Mouse (Mus musculus) cerebellum, postnatal 4 days (tissue): ENCODE measurements at regions not wholly inside any gene's neighbourhood (a gene's known extent, or its start where the extent isn't known, plus 50 kb on each side); places are given as distances from the start of the nearest gene placed in this dataset.

Experiments
- DNase-seq, 2 experiments: peaks; one replicate each; pipeline ENCODE4 v3.0.0; 2022; ENCODE audit warnings: low spot score in 2 of 2, mixed read lengths in 1 of 2

DNA sequence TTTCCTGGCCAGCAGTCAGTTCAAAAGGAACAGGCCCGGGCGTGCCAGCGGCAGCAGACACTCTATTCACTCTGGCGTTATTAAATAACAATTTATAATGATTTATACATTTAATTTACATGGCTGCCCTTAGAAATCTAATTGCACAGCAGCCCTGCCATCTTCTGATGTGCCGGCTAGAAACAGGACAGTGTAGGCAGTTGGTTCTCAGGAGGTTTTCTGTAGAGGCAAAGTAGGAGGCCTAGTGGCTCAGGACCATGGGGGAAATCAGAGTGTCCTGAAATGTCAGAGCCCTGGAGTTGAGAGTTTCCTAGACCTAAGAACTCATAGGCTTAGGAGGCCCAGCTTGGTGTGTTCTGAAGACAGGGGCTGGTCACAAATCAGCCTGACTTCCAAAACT lies 225.2 kb upstream of the Foxq1 start:
- no peak for DNase-seq

- no peak for DNase-seq
Measured at GRCm38 (mm10) chr13:31334981-31335380, 221.0 kb upstream of the Foxq1 start.

GRCm38 (mm10) chr13:31337631-31338030 lies 218.3 kb upstream of the Foxq1 start:
- no peak for DNase-seq

DNA sequence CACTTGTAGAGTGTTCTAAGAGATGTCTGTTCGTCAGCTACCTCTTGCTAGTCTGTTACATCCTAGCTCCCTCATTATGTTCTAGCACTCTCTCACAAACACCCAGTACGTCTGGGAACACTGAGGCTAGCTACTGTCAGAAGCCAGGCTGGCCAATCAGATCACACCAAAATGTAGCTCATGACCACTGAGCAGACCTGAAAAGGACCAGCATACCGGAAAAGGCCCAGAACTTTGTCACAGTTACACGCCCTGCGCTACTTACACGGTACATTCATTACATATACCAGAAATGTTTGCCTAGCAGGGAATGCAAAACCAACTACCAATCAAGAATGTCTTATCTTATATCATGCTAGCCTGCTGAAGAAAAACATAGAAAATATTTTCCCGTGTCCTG lies 216.5 kb upstream of the Foxq1 start:
- DNase-seq = no peak

DNA sequence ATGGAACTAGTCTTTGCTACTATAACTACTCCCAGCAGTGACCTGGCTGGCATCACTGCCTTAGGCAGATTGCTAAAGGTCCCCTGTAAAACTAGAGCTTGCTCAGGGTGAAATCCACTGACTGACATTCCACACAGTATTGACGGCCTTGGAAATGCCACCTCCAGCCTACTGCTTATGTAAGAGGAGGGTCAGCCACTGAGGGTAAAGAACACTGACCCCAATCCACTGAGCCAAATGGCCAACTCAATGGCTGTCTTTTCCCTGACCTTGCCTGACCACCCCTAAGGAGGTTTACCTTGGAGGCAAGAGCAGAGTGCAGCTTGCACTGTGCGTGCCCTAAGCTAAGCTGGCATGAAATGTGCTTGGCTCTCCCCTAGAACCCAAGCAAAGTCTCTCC lies 216.0 kb upstream of the Foxq1 start:
- no peak for DNase-seq

DNA sequence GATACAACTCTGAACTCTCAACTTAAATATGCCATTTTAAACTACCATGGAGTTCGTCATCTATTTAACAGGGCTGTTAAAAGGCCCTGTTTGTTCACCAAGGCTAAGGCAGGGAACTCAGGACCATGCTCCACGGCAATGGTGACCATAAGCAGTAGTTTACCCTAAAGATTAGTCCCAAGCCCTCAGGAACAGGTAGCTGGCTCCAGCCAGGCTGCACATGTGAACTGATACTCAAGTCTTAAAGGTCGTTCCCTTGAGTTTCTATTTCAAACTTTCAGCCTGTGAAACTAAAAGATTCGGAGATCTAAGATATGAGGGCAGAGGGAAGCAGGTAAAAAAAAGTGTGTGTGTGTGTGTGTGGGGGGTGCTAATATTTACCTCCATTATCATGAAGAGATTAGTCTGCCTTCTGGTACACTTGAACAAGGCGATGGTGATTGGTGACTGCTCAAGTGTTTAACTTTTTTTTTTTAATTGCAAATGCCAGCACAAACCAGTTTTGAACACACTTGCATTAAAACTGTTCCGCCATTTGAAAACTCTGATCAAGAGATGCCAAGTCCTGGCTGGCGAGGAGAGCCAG lies 215.5 kb upstream of the Foxq1 start:
- DNase-seq = no peak

GRCm38 (mm10) chr13:31341282-31342100 lies 214.4 kb upstream of the Foxq1 start:
- DNase-seq = no peak

DNA sequence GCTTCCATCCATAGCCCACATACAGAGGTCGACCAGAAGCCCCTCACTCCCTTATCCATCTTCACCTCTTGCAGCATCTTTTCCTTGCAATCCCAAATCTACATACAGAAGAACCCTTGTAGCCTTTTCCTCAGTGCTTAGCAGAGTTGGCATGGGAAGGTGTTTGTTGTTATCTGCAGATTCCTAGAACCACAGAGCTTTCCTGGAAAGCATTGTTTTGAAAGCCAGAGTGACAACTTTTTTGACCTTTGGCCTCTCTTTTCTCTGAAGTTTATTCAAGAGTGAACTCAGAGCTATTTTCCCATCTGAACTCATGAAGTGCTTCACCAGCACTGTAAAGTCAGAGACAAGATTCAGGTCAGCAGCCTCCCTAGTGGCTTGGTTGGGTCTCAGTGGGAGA lies 209.7 kb upstream of the Foxq1 start:
- DNase-seq = no peak

DNA sequence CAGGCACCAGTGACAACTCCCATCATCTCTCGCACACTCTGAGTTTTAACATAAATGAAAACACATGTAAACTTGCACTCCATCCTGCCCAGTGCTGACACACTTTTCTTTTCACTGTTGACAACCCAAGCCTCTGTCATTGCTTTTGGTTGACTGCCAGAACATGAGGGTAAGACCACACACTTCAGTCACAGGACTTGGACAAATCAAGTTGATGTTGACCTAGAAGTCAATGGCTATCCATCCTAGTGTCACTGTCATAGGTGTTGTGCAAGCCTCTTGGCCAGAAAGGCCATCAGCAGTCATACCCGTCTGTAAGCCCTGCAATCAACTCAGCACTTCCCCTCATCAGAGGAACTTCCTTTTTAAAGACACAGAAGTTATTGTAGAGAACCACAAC lies 208.9 kb upstream of the Foxq1 start:
- no peak for DNase-seq

- DNase-seq = no peak
Measured at GRCm38 (mm10) chr13:31349671-31350070, 206.3 kb upstream of the Foxq1 start.

- DNase-seq = no peak
Measured at GRCm38 (mm10) chr13:31351481-31351880, 204.5 kb upstream of the Foxq1 start.

- DNase-seq = no peak
Measured at GRCm38 (mm10) chr13:31352825-31353224, 203.1 kb upstream of the Foxq1 start.

- DNase-seq = no peak
Measured at GRCm38 (mm10) chr13:31359353-31359752, 196.6 kb upstream of the Foxq1 start.

- peak in 1 of 2 experiments; percentile 9 for DNase-seq
Measured at GRCm38 (mm10) chr13:31362386-31362785, 193.5 kb upstream of the Foxq1 start.

DNA sequence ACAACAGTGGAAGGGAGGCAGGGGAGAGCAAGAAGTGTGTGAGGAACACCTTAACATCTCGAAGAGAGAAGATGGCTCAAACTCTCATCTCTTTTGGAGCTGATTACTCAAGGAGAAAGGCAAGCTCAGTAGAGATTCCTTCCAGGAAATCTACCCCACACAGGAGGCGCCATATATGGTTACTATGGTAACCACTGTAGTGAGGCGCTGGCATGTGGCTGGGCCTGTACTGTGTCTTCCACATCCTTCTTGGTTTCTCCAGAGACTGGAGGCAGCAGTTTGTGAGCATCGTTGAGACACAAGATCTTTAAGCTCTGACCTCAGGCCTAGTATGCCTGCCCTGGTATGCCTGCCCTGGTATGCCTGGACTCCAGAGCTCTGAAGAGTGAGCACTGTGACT lies 191.6 kb upstream of the Foxq1 start:
- DNase-seq = no peak

GRCm38 (mm10) chr13:31367226-31367625 lies 188.7 kb upstream of the Foxq1 start:
- no peak for DNase-seq

DNA sequence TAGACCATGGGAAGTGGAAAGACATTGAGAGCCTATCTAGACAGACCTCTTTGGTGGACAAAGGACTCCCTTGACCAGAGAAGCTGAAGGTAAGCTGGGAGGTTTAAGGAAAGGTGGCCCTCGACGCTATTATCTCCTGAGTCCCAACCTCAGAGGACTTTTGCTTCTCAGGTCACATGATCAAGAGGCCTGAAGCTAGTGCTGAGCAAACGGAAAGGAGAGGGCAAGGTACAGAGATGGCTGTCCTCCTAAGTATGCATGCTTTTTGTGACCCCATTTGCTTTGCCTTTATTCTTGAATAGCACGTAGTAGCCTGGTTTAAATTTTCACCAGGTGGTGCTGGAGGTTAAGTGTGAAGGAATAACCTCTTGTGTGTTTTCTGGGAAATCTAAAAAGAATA lies 186.8 kb upstream of the Foxq1 start:
- no peak for DNase-seq

DNA sequence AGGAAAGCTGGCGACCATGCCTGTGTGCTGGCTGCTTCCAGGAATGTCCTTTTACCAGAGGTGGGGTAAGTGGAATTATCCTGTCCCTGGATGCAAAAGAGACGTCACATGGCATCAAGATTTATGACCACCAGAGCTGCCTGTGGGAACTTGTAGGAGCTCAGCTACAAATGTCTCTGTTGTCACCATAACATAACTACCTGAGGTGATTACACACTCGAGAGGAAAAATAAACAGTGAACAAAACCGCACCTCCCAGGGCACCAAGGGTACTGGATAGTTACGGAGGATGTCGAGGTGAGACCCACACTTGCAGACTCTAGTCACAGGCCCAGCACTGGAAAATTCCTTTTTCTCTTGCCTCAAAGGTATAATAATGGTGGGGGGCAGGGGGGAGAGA lies 185.1 kb upstream of the Foxq1 start:
- DNase-seq = no peak

- no peak for DNase-seq
Measured at GRCm38 (mm10) chr13:31374006-31374405, 181.9 kb upstream of the Foxq1 start.

DNA sequence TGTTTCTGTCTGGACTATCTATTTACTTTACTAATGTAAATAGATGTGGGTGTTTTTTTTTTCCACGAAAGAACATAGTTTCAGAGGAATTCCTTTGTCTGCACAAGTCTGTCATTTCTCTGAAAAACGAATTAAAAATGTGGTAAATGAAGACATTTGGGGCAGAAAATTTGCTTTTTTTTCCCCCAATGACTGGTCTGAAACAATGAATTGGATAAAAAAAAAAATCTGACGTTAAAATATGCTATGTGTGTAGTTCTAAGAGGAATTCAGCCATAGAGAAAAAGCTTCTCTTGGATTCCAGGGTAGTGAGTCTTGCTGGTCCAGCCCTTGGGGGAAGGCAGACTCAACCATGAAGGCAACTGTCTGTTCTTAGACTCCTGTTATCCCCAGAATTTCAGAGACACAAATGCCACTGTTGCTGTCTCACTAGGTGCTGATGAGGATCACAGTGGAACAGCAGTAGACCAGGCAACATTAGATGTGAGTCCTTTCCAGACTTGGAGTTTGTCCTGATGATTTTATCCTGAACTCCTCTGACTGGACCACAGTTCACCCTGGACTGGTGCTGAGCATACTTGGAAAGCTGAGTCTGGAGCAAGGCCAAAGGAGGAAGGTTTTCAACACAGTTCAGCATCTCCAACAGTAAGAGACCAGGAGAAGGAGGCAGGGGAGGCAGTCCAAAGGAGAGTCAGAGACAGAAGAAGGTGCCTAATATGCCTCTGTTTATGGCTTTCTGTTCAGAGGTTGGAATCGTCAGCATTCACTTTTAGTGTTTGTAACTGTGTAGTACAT lies 162.3 kb upstream of the Foxq1 start:
- DNase-seq = no peak

- no peak for DNase-seq
Measured at GRCm38 (mm10) chr13:31396216-31396910, 159.6 kb upstream of the Foxq1 start.

DNA sequence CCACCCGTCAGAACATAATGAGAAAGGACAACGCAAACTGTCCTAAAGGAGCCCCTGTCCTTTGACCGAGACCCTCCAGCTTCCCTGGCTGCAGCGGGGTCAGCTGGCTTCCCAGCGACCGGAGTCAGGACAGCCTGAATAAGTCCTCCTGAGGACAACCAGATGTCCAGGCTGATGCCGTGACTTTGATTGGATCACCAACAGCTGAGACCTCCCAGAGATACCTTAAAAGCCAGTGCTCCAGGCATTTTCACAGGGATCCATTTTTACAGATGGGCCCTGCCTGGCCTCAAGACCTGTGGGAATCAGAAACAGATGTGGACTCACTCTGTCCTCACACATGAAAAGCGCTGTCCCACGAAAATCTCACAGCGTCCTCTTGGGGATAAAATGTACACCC lies 158.7 kb upstream of the Foxq1 start:
- no peak for DNase-seq
